Mouse (Mus musculus): Measurements from ENCODE around the gene Dgat2.
A peak's percentile ranks its signal among the peaks of the same experiment; 100 is the strongest.

The Dgat2 gene

GRCm38 (mm10) chr7:99193926-99194325 lies 11.4 kb upstream of the Dgat2 start:
- DNase-seq (ENCODE audit: low spot score), result no peak

- peak; percentile 19 for DNase-seq (ENCODE audit: low spot score)
These were observed 8.9 kb upstream of the Dgat2 start for GRCm38 (mm10) chr7:99191411-99191810.

GRCm38 (mm10) chr7:99189885-99190284 lies 7.4 kb upstream of the Dgat2 start:
- no peak for DNase-seq (ENCODE audit: low spot score)

- DNase-seq (ENCODE audit: low spot score), result peak; percentile 30
These were observed 6.1 kb upstream of the Dgat2 start for GRCm38 (mm10) chr7:99188630-99189029.

GRCm38 (mm10) chr7:99187451-99187850 lies 4.9 kb upstream of the Dgat2 start:
- DNase-seq (ENCODE audit: low spot score), result peak; percentile 35

- DNase-seq (ENCODE audit: low spot score), result no peak
These were observed 2.9 kb upstream of the Dgat2 start for GRCm38 (mm10) chr7:99185405-99185804.

- no peak for DNase-seq (ENCODE audit: low spot score)
These were observed 1.2 kb upstream of the Dgat2 start for GRCm38 (mm10) chr7:99183751-99184150.

GRCm38 (mm10) chr7:99181619-99182431 lies 694 bp downstream of the Dgat2 start:
- no peak for DNase-seq (ENCODE audit: low spot score)

GRCm38 (mm10) chr7:99180162-99180561 lies 2.4 kb downstream of the Dgat2 start:
- DNase-seq (ENCODE audit: low spot score), result no peak

- no peak for DNase-seq (ENCODE audit: low spot score)
These were observed 3.2 kb downstream of the Dgat2 start for GRCm38 (mm10) chr7:99179271-99179670.

GRCm38 (mm10) chr7:99177386-99177785 lies 5.1 kb downstream of the Dgat2 start:
- no peak for DNase-seq (ENCODE audit: low spot score)

- no peak for DNase-seq (ENCODE audit: low spot score)
These were observed 6.9 kb downstream of the Dgat2 start for GRCm38 (mm10) chr7:99175666-99176065.

- no peak for DNase-seq (ENCODE audit: low spot score)
These were observed 7.4 kb downstream of the Dgat2 start for GRCm38 (mm10) chr7:99175118-99175517.

- DNase-seq (ENCODE audit: low spot score), result no peak
These were observed 8.5 kb downstream of the Dgat2 start for GRCm38 (mm10) chr7:99174006-99174405.

GRCm38 (mm10) chr7:99172898-99173297 lies 9.6 kb downstream of the Dgat2 start:
- no peak for DNase-seq (ENCODE audit: low spot score)

GRCm38 (mm10) chr7:99171730-99172463 lies 10.6 kb downstream of the Dgat2 start:
- DNase-seq (ENCODE audit: low spot score), result peak; percentile 25

- no peak for DNase-seq (ENCODE audit: low spot score)
These were observed 12.0 kb downstream of the Dgat2 start for GRCm38 (mm10) chr7:99170519-99170918.

GRCm38 (mm10) chr7:99169717-99170403 lies 12.7 kb downstream of the Dgat2 start:
- DNase-seq (ENCODE audit: low spot score), result no peak

GRCm38 (mm10) chr7:99168756-99169155 lies 13.8 kb downstream of the Dgat2 start:
- DNase-seq (ENCODE audit: low spot score), result no peak

GRCm38 (mm10) chr7:99167939-99168338 lies 14.6 kb downstream of the Dgat2 start:
- peak; percentile 24 for DNase-seq (ENCODE audit: low spot score)

GRCm38 (mm10) chr7:99166159-99166558 lies 16.4 kb downstream of the Dgat2 start:
- DNase-seq (ENCODE audit: low spot score), result no peak

GRCm38 (mm10) chr7:99164873-99165410 lies 17.6 kb downstream of the Dgat2 start:
- no peak for DNase-seq (ENCODE audit: low spot score)
